ENCODE assay signal across 16 mouse cellular contexts in the genomic region with DNA sequence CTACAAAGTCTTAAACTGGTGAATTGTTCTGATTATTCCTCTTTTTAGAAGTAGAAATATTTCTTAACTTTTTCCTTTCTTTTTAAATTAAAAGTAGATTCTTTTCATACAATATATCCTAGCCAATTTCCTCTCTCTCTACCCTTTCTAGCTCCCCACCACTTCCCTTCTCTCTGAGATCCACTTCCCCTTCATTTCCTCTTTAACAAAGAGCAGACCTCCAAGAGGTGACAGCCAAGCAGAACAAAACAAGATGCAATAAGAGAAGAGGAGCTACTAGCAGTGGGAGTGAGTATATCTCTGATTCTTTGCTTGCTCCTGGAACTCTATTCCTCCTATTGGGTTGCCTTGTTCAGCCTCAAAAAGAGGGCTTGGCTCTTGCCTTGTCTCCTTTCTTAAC.
"Had no signal": no experiment of that assay in that cellular context is flagged by ENCODE, and none has a peak within 500 bp of the region (broad histone marks: within the 10 kb centered on the region; RNA-seq: fewer than 3 reads in every experiment).

No protein-coding gene starts in this region.

- H3K4me3 ChIP-seq: kidney, embryonic 15.5 days; limb, embryonic 12.5 days; liver, embryonic 15.5 days; megakaryocyte, embryonic 14.5 days; midbrain, embryonic 12.5 days; neural tube, embryonic 15.5 days; stomach, embryonic 15.5 days had no signal

- H3K27me3 ChIP-seq: kidney, embryonic 15.5 days; limb, embryonic 12.5 days; liver, embryonic 15.5 days; megakaryocyte, embryonic 14.5 days; midbrain, embryonic 12.5 days; neural tube, embryonic 15.5 days; stomach, embryonic 15.5 days had no signal

- DNase-seq: kidney, adult 2 months; kidney, postnatal 14 days; liver; lung, postnatal 14 days; right cerebral cortex, postnatal 4 days; spleen, adult 18-20 months; thymus, adult 2 months; thymus, postnatal 4 days had no signal

- H3K4me2 ChIP-seq: kidney, embryonic 15.5 days; limb, embryonic 12.5 days; liver, embryonic 15.5 days; midbrain, embryonic 12.5 days; neural tube, embryonic 15.5 days; stomach, embryonic 15.5 days had no signal

- H3K4me1 ChIP-seq: kidney, embryonic 15.5 days; limb, embryonic 12.5 days; liver, embryonic 15.5 days; midbrain, embryonic 12.5 days; neural tube, embryonic 15.5 days; stomach, embryonic 15.5 days had no signal

- H3K9me3 ChIP-seq: kidney, embryonic 15.5 days; limb, embryonic 12.5 days; liver, embryonic 15.5 days; midbrain, embryonic 12.5 days; neural tube, embryonic 15.5 days; stomach, embryonic 15.5 days had no signal

- H3K27ac ChIP-seq: kidney, embryonic 15.5 days; limb, embryonic 12.5 days; liver, embryonic 15.5 days; midbrain, embryonic 12.5 days; neural tube, embryonic 15.5 days; stomach, embryonic 15.5 days had no signal

- H3K36me3 ChIP-seq: kidney, embryonic 15.5 days; limb, embryonic 12.5 days; liver, embryonic 15.5 days; midbrain, embryonic 12.5 days; neural tube, embryonic 15.5 days; stomach, embryonic 15.5 days had no signal

- ATAC-seq: midbrain, embryonic 16.5 days had no signal

- H3K9ac ChIP-seq: kidney, embryonic 15.5 days; limb, embryonic 12.5 days; liver, embryonic 15.5 days; midbrain, embryonic 12.5 days; neural tube, embryonic 15.5 days; stomach, embryonic 15.5 days had no signal
